Mouse (Mus musculus) heart, postnatal 25 days (tissue): ENCODE measurements around the gene Gm11114. TPM values are rescaled to one million over a fixed set of nuclear protein-coding genes. Genes with fewer than 3 reads are reported as not detected.

Experiments used
- DNase-seq: peaks from one replicate; pipeline ENCODE4 v3.0.0; 2022; ENCODE audit warnings: low spot score
- intact Hi-C: fragments of 180-260 bp; cut with DNase I; formaldehyde crosslinking; loops from one replicate; pipeline ENCODE4 v1.15.1; 2025
- total RNA-seq, 2 experiments: library from RNA; stranded (reverse); gene quantifications; 2 replicates each; pipeline ENCODE4 v1.2.3; 2021

The Gm11114 gene
- total RNA-seq, 2 experiments from 2014 or later = not detected

DNA sequence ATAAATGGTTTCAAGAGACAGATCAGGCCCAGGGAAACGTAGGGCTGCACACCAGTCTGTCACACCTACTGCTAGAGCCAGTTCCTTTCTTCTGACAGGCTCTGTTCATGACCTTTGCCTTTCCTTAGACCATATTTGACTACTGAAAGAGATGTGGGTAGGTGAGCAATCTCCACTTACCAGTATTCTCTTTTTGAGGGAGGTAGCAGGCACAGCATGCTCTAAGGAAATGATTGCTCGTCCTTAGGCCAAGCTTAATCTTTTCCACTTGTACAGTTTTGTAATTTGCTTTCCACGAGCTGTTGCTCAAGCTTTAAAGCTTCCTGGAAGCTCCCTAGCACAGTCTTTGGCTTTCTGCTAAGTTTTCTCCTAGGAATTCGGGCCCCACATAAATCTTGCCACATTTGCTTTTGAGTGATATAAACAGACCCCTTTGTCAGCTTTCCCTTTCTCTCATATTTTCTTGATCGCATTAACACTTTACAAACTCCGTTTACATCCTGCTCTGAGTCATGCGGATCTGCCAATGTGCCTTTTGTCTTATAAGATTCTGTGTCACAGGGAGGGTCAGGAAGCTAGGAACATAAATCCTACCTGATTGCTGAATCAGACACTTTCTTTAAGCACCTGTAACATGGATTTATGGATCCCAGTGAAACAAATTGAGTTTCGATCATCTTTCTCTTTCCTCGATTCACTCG lies 35.4 kb downstream of the Gm11114 start:
- intact Hi-C loops = no loop called here
- no peak for DNase-seq

DNA sequence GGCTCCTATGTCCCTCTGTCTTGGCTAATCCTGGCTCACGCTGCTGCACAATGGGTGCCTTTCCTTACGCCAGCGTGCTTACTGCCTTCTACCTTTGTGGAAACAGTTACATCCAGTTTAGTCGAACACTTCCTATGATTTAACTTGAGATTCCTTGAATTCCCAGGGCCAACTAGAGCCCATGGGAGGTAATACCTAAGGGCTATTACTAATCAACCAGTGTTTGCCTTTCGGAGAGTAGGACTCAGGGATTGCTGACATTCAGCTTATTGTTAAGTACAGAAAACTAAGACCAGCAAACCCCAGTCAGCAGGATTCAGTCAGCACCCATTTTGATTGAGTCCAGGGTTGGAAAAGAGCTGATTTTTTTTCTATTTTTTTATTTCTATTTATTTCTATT lies 43.0 kb downstream of the Gm11114 start:
- DNase-seq = no peak
- intact Hi-C loops = no loop called here

DNA sequence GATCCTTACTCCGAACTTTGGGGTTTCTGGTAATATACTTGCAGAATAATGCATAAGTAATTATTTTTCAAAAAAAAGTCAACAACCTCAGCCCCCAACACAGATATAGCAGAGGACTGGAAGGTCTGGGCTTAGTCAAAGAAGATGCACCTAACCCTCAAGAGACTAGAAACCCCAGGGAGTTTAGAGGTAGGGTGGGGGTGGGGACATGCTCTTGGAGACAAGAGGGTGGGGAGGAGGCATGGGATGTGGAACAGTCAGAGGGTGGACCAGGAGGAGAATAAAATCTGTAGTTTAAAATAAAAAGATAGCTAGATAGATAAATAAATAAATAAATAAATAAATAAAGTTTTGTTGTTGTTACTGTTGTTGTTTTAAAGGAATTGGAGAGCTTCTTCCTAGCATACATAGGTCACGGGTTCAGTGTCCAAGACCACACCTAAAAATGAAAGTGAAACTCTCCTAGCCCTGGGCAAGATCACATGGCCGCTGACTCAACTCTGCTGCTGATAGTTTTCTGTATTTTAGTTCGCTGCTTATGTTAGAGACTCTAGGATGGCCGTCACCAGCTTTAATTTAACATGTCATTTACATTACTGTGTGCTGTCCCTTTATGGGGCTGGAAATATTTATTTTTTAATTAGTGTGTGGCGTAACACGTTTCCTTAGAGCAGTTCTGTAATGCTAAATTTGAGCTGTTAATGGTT lies 44.7 kb downstream of the Gm11114 start:
- DNase-seq = no peak
- intact Hi-C loops = no loop called here

Other genes starting within 250 kb of the Gm11114 start
- gene Tent5a, start 14.6 kb downstream of the Gm11114 start, total RNA-seq = 1 to 10 TPM; 7.8 to 8.4 TPM